Mouse (Mus musculus) ovary, postnatal 36 days (tissue): Measurements from ENCODE around the gene Spryd3.

Experiments
- DNase-seq: peaks from one replicate; pipeline ENCODE4 v3.0.0; 2022; ENCODE audit warnings: low spot score, mixed read lengths

Spryd3 gene

DNA sequence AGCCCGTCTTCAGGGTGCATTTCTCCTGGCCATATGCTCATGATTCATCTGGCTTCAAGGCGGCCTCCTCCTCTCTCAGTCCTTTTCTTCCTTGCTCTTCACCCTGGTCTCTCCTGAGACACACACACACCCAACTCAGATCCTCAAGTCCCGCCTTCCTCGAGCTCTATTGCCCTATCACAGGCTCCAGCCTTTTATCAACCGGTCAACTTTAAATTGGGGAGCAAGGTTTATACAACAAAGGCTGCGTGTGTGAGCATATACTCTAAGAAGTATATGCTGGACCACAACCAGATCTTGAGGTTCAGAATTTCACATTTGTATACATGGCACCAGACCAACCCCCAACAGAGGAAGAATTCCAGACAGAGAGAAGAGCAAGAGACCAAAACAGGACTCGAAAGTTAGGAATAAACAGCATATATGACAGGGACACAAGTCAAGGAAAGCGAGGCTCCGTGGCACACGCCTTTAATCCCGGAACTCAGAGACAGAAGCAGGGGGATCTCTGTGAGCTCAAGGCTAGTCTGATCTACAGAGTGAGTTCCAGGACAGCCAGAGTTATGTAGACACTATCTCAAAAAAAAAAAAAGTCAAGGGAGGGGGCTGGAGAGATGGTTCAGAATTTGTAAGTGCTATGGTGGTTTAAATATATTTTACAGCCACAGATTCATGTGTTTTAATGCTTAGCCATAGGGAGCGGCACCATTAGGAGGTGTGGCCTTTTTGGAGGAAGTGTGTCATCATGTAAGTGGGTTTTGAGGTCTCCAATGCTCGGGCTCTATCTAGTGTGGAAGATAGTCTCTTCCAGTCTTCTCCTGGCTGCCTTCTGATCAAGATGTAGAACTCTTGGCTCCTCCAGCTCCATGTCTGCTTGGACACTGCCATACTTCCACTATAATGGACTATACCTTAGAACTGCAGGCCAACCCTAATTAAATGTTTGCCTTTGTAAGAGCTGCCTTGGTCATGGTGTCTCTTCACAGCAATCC is 65.3 kb downstream of the Spryd3 start:
- no peak for DNase-seq
